Mouse (Mus musculus) intestine, postnatal 0 days (tissue): ENCODE measurements around the gene Opn3. TPM values are rescaled to one million over a fixed set of nuclear protein-coding genes. Genes with fewer than 3 reads are reported as not detected.

Experiments used
- ATAC-seq: fragments of 200-750 bp; cut with Nextera tagmentation; 2 replicates; pipeline ENCODE4 v1.8.0; 2017; ENCODE audit warnings: mild to moderate bottlenecking, moderate TSS enrichment, moderate library complexity
- H3K27ac ChIP-seq: fragments of 300-500 bp; sonication (generic); 2 replicates; pipeline ENCODE4 v1.5.1; 2014; ENCODE audit warnings: mild to moderate bottlenecking, low read depth, low read length, moderate library complexity
- H3K27me3 ChIP-seq: fragments of 300-500 bp; sonication (generic); replicated peaks from 2 replicates; pipeline ENCODE4 v1.6.1; 2014; ENCODE audit warnings: low read length, mixed read lengths; ENCODE audit not compliant: control insufficient read depth, insufficient read depth
- H3K36me3 ChIP-seq: fragments of 300-500 bp; sonication (generic); 2 replicates; pipeline ENCODE4 v1.6.1; 2014; ENCODE audit warnings: mild to moderate bottlenecking, moderate library complexity; ENCODE audit not compliant: control insufficient read depth, insufficient read depth
- H3K4me1 ChIP-seq: fragments of 300-500 bp; sonication (generic); replicated peaks from 2 replicates; pipeline ENCODE4 v1.6.1; 2014; ENCODE audit warnings: antibody characterized with exemption, low read length, mixed read lengths; ENCODE audit not compliant: control insufficient read depth, insufficient read depth
- H3K4me2 ChIP-seq: fragments of 300-500 bp; sonication (generic); replicated peaks from 2 replicates; pipeline ENCODE4 v1.6.1; 2014; ENCODE audit warnings: low read depth, mild to moderate bottlenecking, moderate library complexity
- H3K4me3 ChIP-seq: fragments of 300-500 bp; sonication (generic); 2 replicates; pipeline ENCODE4 v1.5.1; 2014; ENCODE audit warnings: low read depth, low read length
- H3K9ac ChIP-seq: fragments of 300-500 bp; sonication (generic); 2 replicates; pipeline ENCODE4 v1.6.1; 2014; ENCODE audit warnings: mild to moderate bottlenecking, low read depth, low read length
- H3K9me3 ChIP-seq: fragments of 300-500 bp; sonication (generic); 2 replicates; pipeline ENCODE4 v1.6.1; 2016; ENCODE audit warnings: mixed run types; ENCODE audit not compliant: control insufficient read depth
- CTCF ChIP-seq: sonication (generic); IDR thresholded peaks from 2 replicates; pipeline ENCODE4 v1.5.1; 2016; ENCODE audit warnings: low read depth, mild to moderate bottlenecking, control low read depth, antibody characterized with exemption, moderate library complexity
- WGBS: fragments of 180-500 bp; shearing (Covaris S2); extraction: QIAGEN DNeasy Blood & Tissue Kit; methylation state at CpG from one replicate; pipeline ENCODE4 v1.1.7; 2014; 5-methylcytosine and 5-hydroxymethylcytosine counted together
- polyA plus RNA-seq: library from polyadenylated mRNA; unstranded; fragments of >200 nt; fragmentation: Nextera tagmentation; extraction: Ambion mirVana; gene quantifications from 2 replicates; pipeline ENCODE4 v1.2.1, GENCODE M21; 2015

The Opn3 gene
- polyA plus RNA-seq, 1 experiment from 2014 or later = 4.5 TPM

DNA sequence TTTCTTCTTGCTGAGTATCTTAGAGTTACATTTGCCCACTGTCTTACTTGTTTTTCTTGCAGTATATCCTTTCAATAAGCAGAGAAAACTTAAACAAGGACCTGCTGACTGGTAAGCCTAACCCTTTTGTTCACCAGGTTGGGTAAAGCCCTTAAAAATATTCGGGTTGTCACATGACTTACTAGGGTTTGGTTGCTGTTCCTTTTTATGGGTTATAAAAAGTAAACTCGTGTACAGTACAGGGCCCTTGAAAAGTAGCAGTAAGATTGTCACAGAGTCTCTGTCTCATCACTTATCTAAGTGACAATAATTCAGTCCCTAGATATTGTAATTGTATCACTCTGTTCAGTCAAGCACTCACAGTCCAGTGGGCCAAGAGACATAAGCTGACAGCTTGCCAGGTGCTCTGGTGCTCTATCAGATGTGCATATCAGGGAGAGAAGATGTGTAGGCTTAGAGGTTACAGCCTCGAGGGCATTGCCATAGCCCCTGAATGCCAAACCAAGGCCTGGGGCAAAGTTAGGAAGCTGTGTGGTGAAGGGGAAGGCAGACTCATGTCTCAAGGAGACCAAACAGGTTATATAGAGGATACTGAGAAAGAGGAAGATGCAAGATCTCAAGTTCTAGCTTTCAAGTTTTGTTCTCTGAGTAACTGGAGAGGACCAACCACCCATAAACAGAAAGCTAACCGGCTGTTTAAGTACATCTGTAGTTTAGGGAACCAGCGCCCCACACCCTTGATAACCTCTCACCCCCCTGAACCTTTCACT is 48.9 kb downstream of the Opn3 start:
- Histone ChIP-seq H3K9ac (no peak overlapping the region), H3K4me1 (no peaks in the 10 kb centered on the region), H3K4me2 (no peak overlapping the region), H3K27me3 (no peaks in the 10 kb centered on the region), H3K4me3 (no peak overlapping the region), H3K36me3 (no peaks in the 10 kb centered on the region), H3K27ac (no peak overlapping the region), H3K9me3 (no peaks in the 10 kb centered on the region)
- 55% methylated on average over 5 of the region's 5 CpGs for WGBS
- TF ChIP-seq CTCF = no peak
- ATAC-seq = no peak

DNA sequence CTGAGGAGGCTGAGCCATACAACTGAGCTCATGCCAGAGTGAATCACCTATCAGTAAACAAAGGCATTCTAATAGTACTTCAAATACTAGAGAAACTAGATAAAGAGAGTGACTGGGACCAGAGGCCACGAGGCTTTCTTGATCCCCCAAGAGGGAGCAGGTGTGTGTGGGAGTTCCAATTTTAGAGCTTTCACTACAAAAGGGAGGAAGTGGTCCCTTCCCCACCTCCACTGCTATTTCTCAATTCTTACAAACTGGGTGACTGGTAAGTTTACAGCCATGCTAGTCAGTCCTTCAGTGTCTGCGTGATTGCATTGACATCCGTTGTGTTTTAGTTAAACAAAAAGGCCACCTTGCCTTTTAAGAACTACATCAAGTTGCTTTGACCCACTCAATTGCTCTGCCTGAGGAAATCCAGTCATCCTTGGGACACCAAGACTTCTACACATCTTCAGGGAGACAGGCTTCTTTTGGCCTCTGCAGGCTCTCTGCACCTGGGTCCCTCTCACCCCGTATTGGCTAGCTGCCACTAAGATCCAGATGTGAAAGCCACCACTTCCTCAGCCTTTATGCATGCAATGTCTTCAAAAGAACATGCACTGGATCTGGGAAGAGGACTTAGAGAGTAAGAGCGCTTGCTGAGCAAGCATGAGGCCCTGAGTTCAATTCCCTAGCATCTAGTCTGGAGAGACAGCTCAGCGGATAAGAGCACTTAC is 52.0 kb downstream of the Opn3 start:
- H3K9ac ChIP-seq = no peak overlapping the region
- no peaks in the 10 kb centered on the region for H3K36me3 ChIP-seq
- H3K9me3 ChIP-seq = no peaks in the 10 kb centered on the region
- H3K27ac ChIP-seq = no peak overlapping the region
- H3K4me1 ChIP-seq = no peaks in the 10 kb centered on the region
- H3K4me3 ChIP-seq = no peak overlapping the region
- no peak for TF ChIP-seq CTCF
- no peak overlapping the region for H3K4me2 ChIP-seq
- H3K27me3 ChIP-seq = no peaks in the 10 kb centered on the region
- ATAC-seq = no peak
- WGBS = 63% methylated on average over 6 of the region's 6 CpGs

DNA sequence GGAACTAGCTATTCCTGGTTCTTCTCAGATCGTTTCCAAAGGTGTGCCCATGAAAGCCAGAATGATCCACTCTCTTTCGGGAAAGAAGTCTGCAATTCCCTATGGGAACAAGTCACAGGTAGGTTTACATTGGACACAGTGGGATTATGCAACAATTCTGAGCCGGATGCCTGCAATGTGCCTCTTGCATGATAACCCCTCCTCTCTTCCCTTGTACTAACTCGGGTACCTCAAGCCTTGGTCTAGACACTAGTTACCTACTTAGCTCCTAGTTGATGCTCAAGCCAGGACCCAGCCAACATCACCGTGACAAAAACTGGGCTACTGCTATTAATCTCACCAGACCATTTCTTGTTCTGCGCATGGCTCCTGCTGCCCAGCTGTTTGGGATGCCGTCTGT is 53.5 kb downstream of the Opn3 start:
- Histone ChIP-seq H3K36me3 (no peaks in the 10 kb centered on the region), H3K27me3 (no peaks in the 10 kb centered on the region), H3K9me3 (no peaks in the 10 kb centered on the region), H3K4me2 (no peak overlapping the region), H3K27ac (no peak overlapping the region), H3K4me1 (no peaks in the 10 kb centered on the region), H3K9ac (no peak overlapping the region), H3K4me3 (no peak overlapping the region)
- WGBS = 75% methylated on average over 7 of the region's 7 CpGs
- ATAC-seq = no peak
- no peak for TF ChIP-seq CTCF

DNA sequence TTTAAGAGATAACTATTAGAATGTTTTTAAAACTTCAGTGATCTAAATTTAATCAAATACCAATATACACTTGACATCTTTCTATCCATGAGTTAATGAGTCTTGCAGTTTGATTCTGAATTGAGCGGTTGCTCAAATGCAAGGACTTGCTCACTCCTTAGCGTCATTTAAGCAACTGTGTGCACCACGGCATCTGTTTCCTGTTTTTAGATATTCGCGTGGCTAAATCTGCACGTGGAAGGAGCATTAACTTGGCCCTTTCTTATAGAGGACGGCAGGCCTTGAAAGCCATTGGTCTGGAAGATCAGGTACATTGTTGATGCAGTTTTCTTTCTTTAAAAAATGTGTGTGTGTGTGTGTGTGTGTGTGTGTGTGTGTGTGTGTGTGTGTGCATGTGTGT is 54.9 kb downstream of the Opn3 start:
- Histone ChIP-seq H3K4me1 (no peaks in the 10 kb centered on the region), H3K9ac (no peak overlapping the region), H3K9me3 (no peaks in the 10 kb centered on the region), H3K36me3 (no peaks in the 10 kb centered on the region), H3K4me3 (no peak overlapping the region), H3K27me3 (no peaks in the 10 kb centered on the region), H3K27ac (no peak overlapping the region), H3K4me2 (no peak overlapping the region)
- no peak for ATAC-seq
- WGBS = 79% methylated on average over 7 of the region's 7 CpGs
- TF ChIP-seq CTCF = no peak

DNA sequence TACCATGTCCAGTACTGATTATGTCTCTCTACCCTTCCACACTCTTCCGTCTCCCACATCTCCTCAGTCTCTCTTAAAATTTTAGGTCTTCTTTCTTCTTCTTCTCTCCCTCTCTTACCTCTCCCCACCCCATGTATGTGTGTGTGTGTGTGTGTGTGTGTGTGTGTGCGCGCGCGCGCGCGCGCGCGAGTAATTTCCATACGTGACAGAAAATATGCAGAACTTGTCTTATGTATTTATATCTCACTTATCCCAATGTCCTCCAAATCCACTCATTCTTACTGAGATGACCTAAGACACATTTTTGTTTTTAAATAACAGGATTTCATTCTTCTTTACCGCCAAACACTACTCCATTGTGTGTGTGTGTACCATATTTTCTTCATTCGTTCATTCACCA is 60.1 kb downstream of the Opn3 start:
- no peak for TF ChIP-seq CTCF
- H3K36me3 ChIP-seq = no peaks in the 10 kb centered on the region
- no peaks in the 10 kb centered on the region for H3K9me3 ChIP-seq
- H3K4me2 ChIP-seq = no peak overlapping the region
- no peak overlapping the region for H3K9ac ChIP-seq
- 97% methylated on average over 14 of the region's 14 CpGs for WGBS
- no peak overlapping the region for H3K27ac ChIP-seq
- H3K27me3 ChIP-seq = no peaks in the 10 kb centered on the region
- H3K4me1 ChIP-seq = no peaks in the 10 kb centered on the region
- ATAC-seq = no peak
- no peak overlapping the region for H3K4me3 ChIP-seq

DNA sequence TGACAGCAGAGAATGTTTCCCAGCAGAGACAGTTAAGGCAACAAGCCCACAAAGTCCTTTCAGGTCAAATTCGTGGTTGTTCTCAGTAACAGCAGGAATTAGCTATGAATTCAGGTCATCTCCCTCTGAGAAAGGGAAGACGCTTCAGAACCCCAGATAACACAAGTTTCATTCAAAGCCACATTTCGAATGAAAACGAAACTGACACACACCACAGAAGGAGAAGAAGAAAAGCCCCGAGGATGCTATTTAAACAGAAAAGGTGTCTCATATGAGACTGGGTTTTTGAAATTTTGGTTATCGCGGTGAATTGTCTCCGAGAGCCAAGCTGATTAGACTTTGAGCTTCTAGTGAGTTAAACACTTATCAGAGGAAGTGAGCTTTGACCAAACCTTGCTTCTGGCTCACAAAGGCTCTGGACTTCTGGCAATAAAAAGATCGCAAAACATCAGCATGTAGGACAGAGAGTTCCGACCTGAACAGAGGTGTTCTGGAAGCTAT is 60.8 kb downstream of the Opn3 start:
- Histone ChIP-seq H3K27ac (no peak overlapping the region), H3K4me3 (no peak overlapping the region), H3K9ac (no peak overlapping the region), H3K36me3 (no peaks in the 10 kb centered on the region), H3K27me3 (no peaks in the 10 kb centered on the region), H3K9me3 (no peaks in the 10 kb centered on the region), H3K4me2 (peak overlapping the region; percentile 39), H3K4me1 (no peaks in the 10 kb centered on the region)
- 43% methylated on average over 10 of the region's 10 CpGs for WGBS
- no peak for TF ChIP-seq CTCF
- peak; percentile 87 for ATAC-seq
